Mouse (Mus musculus): ENCODE results near the gene Adcy7. TPM values are rescaled to one million over a fixed set of nuclear protein-coding genes. Genes with fewer than 3 reads are reported as not detected.

Adcy7 gene
- polyA plus RNA-seq, 1 experiment, result 7.7 TPM

- WGBS, result 82% methylated on average over 13 of the region's 13 CpGs
- Histone ChIP-seq H3K4me1 (ENCODE audit: control insufficient read depth, insufficient read depth, insufficient read length, low read length) (peaks cover 10% of the 10 kb centered on the region; the same call in 1 of the 2 replicates), H3K27ac (ENCODE audit: insufficient read depth, low read depth, low read length) (no peak overlapping the region), H3K36me3 (ENCODE audit: control insufficient read depth, insufficient read depth, low read length) (no peaks in the 10 kb centered on the region), H3K4me3 (ENCODE audit: low read depth, low read length) (no peak overlapping the region), H3K27me3 (ENCODE audit: control insufficient read depth, insufficient read depth, low read length) (no peaks in the 10 kb centered on the region)
- TF ChIP-seq POLR2A (IDR thresholded peaks at IDR 0.05; ENCODE audit: low read depth, low read length) (no peak), CTCF (IDR thresholded peaks at IDR 0.05; ENCODE audit: extremely low read depth, insufficient read length, insufficient replicate concordance, low read depth, low read length) (no peak)
Measured at GRCm38 (mm10) chr8:88283243-88284115, 11.3 kb downstream of the Adcy7 start.

- 53% methylated on average over 7 of the region's 7 CpGs for WGBS
- Histone ChIP-seq H3K36me3 (ENCODE audit: control insufficient read depth, insufficient read depth, low read length) (no peaks in the 10 kb centered on the region), H3K27me3 (ENCODE audit: control insufficient read depth, insufficient read depth, low read length) (no peaks in the 10 kb centered on the region), H3K4me1 (ENCODE audit: control insufficient read depth, insufficient read depth, insufficient read length, low read length) (peaks cover 10% of the 10 kb centered on the region; the same call in 1 of the 2 replicates), H3K27ac (ENCODE audit: insufficient read depth, low read depth, low read length) (0 out of 2 replicates have a peak overlapping the region, but pooled peaks have one; percentile 3), H3K4me3 (ENCODE audit: low read depth, low read length) (no peak overlapping the region)
- TF ChIP-seq POLR2A (IDR thresholded peaks at IDR 0.05; ENCODE audit: low read depth, low read length) (no peak), CTCF (IDR thresholded peaks at IDR 0.05; ENCODE audit: extremely low read depth, insufficient read length, insufficient replicate concordance, low read depth, low read length) (no peak)
Measured at GRCm38 (mm10) chr8:88284738-88285137, 12.5 kb downstream of the Adcy7 start.

- H3K4me1 ChIP-seq (ENCODE audit: control insufficient read depth, insufficient read depth, insufficient read length, low read length), result peaks cover 10% of the 10 kb centered on the region; the same call in 1 of the 2 replicates
- H3K27me3 ChIP-seq (ENCODE audit: control insufficient read depth, insufficient read depth, low read length), result no peaks in the 10 kb centered on the region
- TF ChIP-seq CTCF (IDR thresholded peaks at IDR 0.05; ENCODE audit: extremely low read depth, insufficient read length, insufficient replicate concordance, low read depth, low read length) (peak; percentile 26; the same call in 1 of the 2 replicates), POLR2A (IDR thresholded peaks at IDR 0.05; ENCODE audit: low read depth, low read length) (no peak)
- no peaks in the 10 kb centered on the region for H3K36me3 ChIP-seq (ENCODE audit: control insufficient read depth, insufficient read depth, low read length)
- no peak overlapping the region for H3K27ac ChIP-seq (ENCODE audit: insufficient read depth, low read depth, low read length)
- H3K4me3 ChIP-seq (ENCODE audit: low read depth, low read length), result no peak overlapping the region
- WGBS, result 79% methylated on average over 8 of the region's 8 CpGs
Measured at GRCm38 (mm10) chr8:88285469-88286356, 13.5 kb downstream of the Adcy7 start.

- Histone ChIP-seq H3K36me3 (ENCODE audit: control insufficient read depth, insufficient read depth, low read length) (no peaks in the 10 kb centered on the region), H3K27ac (ENCODE audit: insufficient read depth, low read depth, low read length) (no peak overlapping the region), H3K27me3 (ENCODE audit: control insufficient read depth, insufficient read depth, low read length) (no peaks in the 10 kb centered on the region), H3K4me1 (ENCODE audit: control insufficient read depth, insufficient read depth, insufficient read length, low read length) (peaks cover 9% of the 10 kb centered on the region), H3K4me3 (ENCODE audit: low read depth, low read length) (no peak overlapping the region)
- TF ChIP-seq CTCF (IDR thresholded peaks at IDR 0.05; ENCODE audit: extremely low read depth, insufficient read length, insufficient replicate concordance, low read depth, low read length), result no peak
- no peak for TF ChIP-seq POLR2A (IDR thresholded peaks at IDR 0.05; ENCODE audit: low read depth, low read length)
- WGBS, result 79% methylated on average over 14 of the region's 14 CpGs
Measured at GRCm38 (mm10) chr8:88286421-88286960, 14.3 kb downstream of the Adcy7 start.

GRCm38 (mm10) chr8:88288622-88289242 is 16.5 kb downstream of the Adcy7 start:
- 61% methylated on average over 12 of the region's 12 CpGs for WGBS
- Histone ChIP-seq H3K4me1 (ENCODE audit: control insufficient read depth, insufficient read depth, insufficient read length, low read length) (peaks cover 9% of the 10 kb centered on the region), H3K4me3 (ENCODE audit: low read depth, low read length) (peak overlapping the region; percentile 58), H3K27me3 (ENCODE audit: control insufficient read depth, insufficient read depth, low read length) (no peaks in the 10 kb centered on the region), H3K36me3 (ENCODE audit: control insufficient read depth, insufficient read depth, low read length) (no peaks in the 10 kb centered on the region), H3K27ac (ENCODE audit: insufficient read depth, low read depth, low read length) (peak overlapping the region; percentile 92)
- TF ChIP-seq CTCF (IDR thresholded peaks at IDR 0.05; ENCODE audit: extremely low read depth, insufficient read length, insufficient replicate concordance, low read depth, low read length) (no peak), POLR2A (IDR thresholded peaks at IDR 0.05; ENCODE audit: low read depth, low read length) (no peak)

GRCm38 (mm10) chr8:88289901-88290300 is 17.7 kb downstream of the Adcy7 start:
- no peak; the same call in 1 of the 2 replicates for TF ChIP-seq CTCF (IDR thresholded peaks at IDR 0.05; ENCODE audit: extremely low read depth, insufficient read length, insufficient replicate concordance, low read depth, low read length)
- no peak for TF ChIP-seq POLR2A (IDR thresholded peaks at IDR 0.05; ENCODE audit: low read depth, low read length)
- Histone ChIP-seq H3K27me3 (ENCODE audit: control insufficient read depth, insufficient read depth, low read length) (no peaks in the 10 kb centered on the region), H3K4me3 (ENCODE audit: low read depth, low read length) (peak overlapping the region; percentile 35; the same call in 1 of the 2 replicates), H3K27ac (ENCODE audit: insufficient read depth, low read depth, low read length) (peak overlapping the region; percentile 77), H3K36me3 (ENCODE audit: control insufficient read depth, insufficient read depth, low read length) (no peaks in the 10 kb centered on the region), H3K4me1 (ENCODE audit: control insufficient read depth, insufficient read depth, insufficient read length, low read length) (peaks cover 9% of the 10 kb centered on the region)
- WGBS, result 35% methylated on average over 1 of the region's 1 CpGs
